Mouse (Mus musculus) cerebellum, adult 9-11 months (tissue): ENCODE results near the gene Scube2.

Experiments used
- DNase-seq: peaks from one replicate; pipeline ENCODE4 v3.0.0; 2022

The Scube2 gene

DNA sequence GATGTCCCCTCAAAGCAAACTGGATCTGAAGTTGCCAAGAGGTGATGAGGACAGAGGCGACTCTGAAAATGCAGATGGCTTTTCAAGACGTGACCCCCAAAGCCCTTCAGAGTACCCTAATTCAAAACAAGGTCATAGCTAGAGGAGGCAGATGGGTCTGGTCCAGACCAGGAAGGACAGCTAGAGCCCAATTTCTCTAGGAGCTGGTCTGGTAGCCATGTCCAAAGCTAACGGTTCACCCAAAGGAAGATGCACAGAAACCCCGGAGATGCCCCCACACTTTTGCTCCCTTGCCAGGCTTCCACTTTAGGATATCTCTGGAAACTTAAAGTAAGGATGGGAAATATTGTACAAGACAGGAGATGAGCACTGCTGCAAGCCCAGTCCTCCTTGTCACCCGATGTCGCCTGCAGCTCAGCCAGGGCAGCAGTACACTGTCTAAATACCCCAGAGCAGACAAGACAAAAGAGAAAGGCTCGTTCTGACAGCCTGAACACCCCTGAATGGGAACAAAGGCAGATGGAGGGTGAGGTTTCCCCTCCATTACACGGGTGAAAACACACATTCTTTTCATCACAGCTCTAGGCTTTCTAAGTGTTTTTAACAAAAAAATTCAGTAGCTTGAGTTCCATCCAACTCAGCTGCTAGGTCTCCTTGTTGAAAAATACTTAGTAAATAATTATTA is 15.6 kb downstream of the Scube2 start:
- DNase-seq = no peak

DNA sequence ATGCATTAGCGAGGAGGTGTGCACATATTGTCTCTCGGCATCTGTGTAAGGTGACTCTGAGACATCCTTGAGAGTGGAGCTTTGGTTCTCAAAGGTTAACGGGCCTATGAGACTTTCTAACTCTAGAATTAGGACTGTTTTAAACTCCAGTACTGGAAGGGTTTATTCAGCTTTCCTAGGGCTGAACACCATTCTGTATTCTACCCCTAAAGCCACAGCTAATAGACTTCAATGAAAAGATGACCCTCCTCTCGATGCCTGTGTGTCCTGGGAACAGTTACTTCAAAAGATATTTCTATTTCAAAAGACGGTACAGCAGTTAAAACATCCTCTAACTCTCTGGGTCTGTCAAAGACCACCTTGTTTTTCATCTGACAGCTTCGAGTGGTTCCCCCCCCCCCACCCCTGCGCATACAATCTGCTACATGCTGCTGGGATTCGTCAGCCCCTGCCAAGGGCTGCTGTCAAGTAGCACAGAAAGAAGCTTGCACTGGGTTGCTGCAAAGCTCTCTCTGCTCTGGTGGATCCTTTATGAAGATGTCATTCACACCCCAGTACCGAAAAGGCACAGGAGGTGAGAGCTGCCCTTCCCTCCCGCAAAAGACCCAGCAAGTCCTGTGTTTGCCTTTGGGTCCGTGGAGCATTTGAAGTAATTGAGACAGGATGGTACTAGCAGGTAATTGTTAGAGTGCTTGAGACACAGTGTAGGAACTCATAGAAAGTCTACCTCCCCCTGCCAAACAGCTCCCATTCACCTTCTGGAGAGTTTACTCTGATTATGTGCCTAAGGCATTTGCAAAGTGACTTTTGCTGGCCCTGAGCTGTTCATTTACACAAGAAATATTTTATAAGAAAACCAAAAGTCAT is 16.4 kb downstream of the Scube2 start:
- no peak for DNase-seq

- no peak for DNase-seq
These were observed 21.4 kb downstream of the Scube2 start for GRCm38 (mm10) chr7:109844100-109844499.

DNA sequence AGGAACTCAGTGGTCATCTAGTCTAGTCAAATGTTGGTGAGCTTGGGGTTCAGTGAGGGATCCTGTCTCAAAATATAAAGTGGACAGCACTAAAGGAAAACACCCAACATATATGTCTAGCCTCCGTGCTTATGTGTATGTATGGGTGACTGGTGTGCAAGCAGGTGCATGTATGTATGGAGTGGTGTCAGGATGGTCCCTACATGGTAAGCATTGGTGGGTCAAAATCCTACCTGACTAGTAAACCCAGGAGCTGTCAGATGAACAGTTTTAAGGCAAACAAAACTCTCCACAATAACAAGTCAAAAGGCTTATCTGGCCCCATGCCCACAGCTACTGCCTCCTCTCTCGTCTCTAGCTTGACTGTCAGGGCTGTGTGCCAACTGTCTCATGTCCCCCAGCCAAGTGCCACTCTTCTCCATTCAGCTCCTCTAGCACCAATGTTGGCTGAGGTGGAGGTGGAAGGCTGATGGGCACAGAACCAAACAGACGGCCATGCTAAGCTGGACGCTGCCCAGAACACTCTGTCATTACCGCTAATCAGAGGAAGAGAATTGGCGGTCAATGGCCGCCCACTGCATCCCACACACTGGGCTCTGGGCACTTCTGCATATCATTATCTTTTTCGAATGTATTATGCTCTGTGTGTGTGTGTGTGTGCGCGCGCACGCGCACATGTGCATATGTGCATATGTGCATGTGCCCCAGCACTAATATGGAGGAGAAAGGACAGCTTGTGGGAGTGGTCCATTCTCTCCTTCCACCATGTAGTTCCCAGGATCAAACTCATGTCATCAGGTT is 23.7 kb downstream of the Scube2 start:
- DNase-seq = peak; percentile 31

DNA sequence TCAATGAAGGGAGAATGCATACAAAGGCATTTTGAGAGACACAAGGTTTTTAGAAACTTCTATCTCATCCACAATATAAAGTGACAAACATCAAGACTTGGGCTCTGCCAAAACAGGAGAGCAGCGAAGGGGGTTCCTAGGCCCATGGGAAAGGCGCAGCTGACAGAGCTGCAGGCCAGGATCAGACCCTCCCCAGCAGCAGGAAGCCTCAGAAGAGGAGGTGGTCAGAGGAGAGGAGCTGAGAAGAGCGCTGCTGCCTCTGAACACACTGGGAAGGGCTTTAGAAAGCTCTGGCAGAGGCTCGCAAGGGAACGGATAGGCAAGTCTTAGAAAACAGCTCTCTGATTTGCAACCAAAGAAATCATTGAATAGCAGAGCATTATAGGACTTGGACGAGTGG is 24.4 kb downstream of the Scube2 start:
- DNase-seq = no peak

DNA sequence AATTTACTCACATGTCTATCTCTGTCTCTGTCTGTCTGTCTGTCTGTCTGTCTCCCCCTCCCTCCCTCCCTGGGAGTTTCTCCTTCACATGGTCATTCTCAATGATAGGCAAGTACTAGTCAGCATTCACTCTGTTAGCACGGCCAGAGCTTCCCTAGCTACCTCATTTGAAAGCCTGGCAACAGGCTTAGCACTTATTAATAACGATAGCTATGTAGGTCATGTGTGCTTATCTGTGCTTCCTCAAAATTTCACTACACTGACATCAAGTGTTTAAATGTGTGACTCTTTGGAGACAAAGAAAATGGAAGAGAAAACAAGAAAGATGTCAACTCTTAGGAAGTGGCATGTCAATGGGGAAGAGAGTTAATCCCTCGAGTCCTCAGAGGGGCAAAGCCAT is 26.9 kb downstream of the Scube2 start:
- DNase-seq = no peak

- no peak for DNase-seq
These were observed 27.8 kb downstream of the Scube2 start for GRCm38 (mm10) chr7:109837651-109838050.

DNA sequence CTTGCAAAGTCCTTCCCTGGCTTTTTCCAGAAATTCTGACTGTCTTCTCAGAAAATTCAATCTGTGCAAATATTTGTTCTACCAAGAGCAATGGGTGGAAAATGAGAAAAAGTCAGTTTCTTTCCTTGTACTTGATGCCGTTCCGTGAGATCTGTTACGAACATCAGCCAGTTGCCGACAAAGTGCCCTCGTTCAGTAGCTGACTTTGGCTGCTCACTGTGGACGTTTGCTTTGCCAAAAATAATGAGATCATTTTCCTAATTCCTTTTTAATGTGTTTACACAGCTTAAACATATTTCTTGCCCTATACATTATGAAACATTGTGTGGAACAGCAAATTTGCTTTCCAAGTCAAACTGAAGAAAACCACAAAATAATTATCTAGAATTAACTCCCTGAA is 30.6 kb downstream of the Scube2 start:
- no peak for DNase-seq

DNA sequence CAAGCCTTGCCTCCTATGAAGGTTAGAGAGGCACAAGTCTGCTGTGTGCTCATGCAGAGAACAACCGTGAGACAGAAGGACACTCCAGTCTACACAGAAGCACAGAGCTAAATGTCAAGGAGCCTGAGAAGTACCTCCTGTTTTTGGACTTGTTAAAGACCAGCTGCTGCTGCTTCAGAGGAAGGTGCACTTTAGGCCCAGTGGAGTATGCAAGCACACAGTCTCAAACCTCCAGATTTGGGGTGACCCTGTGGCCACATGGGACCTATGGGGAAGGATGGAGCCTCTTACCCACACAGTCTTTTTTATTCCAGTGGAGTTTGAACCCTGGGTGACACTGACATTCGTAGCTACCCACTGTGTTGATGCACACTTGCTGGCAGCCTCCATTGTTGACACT is 34.1 kb downstream of the Scube2 start:
- no peak for DNase-seq

GRCm38 (mm10) chr7:109826911-109827310 is 38.6 kb downstream of the Scube2 start:
- DNase-seq = no peak

GRCm38 (mm10) chr7:109825293-109825692 is 40.2 kb downstream of the Scube2 start:
- DNase-seq = no peak

DNA sequence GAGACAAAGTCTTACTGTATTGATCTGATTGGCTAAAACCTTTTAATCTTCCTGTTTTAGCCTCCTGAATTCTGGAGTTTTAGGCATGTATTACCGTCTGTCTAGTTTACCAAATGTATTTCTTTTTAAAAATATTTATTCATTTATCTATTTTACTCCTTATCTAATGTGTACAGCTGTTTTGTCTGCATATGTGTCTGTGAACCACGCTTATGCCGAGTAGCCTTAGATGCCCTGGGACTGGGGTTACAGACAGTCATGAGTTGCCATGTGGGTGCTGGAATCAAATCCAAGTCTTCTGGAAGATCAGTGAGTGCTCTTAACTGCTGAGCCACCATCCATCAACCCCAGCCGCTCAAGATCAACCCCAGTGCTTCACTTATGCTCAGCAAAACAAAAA is 46.9 kb downstream of the Scube2 start:
- DNase-seq = no peak

GRCm38 (mm10) chr7:109817954-109818353 is 47.5 kb downstream of the Scube2 start:
- DNase-seq = no peak

GRCm38 (mm10) chr7:109813330-109814140 is 51.9 kb downstream of the Scube2 start:
- no peak for DNase-seq

- DNase-seq = peak; percentile 56
These were observed 57.6 kb downstream of the Scube2 start for GRCm38 (mm10) chr7:109807616-109808485.

GRCm38 (mm10) chr7:109804843-109805242 is 60.6 kb downstream of the Scube2 start:
- DNase-seq = peak; percentile 42

- peak; percentile 89 for DNase-seq
These were observed 61.1 kb downstream of the Scube2 start for GRCm38 (mm10) chr7:109804355-109804754.

DNA sequence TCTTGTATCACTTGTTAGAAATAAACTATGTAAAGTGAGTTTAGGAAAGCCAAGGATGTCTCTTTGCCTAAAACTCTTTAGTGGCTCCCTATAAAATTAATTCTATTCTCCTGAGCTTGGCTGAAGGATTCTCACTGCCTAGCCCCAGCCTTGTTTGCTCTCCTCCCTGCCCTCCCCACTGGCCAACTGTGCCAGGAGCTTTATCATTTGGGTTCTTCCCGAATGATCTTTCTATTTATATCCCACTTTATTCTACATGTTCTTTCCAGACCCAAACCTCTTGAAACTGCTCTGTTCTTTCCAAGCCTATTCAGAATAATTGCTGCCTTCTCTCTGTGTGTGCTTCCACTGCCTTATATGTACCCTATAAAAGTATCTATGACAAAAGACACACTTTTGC is 62.0 kb downstream of the Scube2 start:
- DNase-seq = no peak

GRCm38 (mm10) chr7:109800626-109801025 is 64.9 kb downstream of the Scube2 start:
- no peak for DNase-seq

GRCm38 (mm10) chr7:109799168-109799567 is 66.3 kb downstream of the Scube2 start:
- no peak for DNase-seq

DNA sequence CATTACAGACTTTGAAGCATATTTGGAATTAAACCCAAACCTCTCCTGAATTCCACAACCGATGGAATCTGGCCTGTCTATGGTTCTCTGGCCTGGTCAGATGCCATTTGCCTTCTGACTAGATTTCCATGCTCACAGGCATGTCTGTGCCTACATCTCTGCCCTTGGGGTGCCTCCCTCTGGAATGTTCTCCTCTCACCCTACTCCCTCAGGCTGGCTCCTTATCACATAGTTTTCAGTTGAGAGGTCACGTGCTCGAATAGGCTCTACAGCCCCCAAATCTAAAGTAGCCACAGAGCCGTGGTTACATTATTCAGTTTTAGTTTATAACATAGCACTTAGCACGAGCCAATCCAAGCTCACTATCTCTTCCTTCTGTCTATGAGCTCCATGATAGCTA is 69.9 kb downstream of the Scube2 start:
- no peak for DNase-seq

DNA sequence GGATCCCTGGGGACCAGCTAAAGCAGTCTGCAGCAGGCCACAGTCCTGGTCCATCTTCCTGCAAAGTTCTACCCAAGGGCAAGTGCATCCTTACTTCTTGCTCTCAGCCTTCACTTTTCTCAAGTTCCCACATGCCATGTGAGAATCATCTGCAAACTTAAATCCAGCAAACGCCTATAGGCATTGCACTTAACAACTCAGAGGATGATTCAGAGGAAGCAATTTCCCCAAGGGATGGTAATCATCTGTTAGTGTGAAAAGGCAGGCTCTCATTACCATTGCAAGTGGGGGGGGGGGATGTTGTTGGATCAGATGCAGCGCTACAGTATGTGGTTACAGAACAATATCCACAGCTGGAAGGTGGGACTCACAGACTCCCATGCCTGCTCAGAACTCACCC is 70.9 kb downstream of the Scube2 start:
- DNase-seq = no peak
